Mouse (Mus musculus): ENCODE measurements around the gene Srsf12.

DNA sequence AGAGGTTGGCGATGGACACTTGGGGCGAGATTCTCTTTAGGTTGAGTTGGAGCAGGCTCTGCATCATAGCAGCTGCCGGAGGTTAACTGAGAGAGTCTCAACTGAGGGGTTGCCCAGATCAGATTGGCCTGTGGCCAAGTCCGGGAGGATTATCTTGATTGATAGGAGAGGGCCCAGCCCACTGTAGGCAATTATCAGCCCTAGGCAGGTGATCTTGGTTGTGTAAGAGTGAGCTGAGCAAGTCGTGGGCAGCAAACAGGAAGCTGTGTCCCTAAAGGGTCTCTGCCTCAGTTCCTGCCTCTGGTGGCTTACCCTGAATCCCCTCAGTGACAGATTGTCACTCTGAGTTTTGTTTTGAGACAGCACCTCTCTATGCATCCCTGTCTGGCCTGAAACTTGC, 33.7 kb downstream of the Srsf12 start:
- TF ChIP-seq CTCF (conservative IDR thresholded peaks at IDR 0.05; ENCODE audit: insufficient read depth, insufficient read length, low read depth, low read length): no peak
- TF ChIP-seq POLR2A (IDR thresholded peaks at IDR 0.05; ENCODE audit: low read depth, low read length): no peak

Measured in kidney, adult 2 months (tissue).